Mouse (Mus musculus): ENCODE measurements around the gene Kdm4a. TPM values are rescaled to one million over a fixed set of nuclear protein-coding genes. Genes with fewer than 3 reads are reported as not detected.

The Kdm4a gene
- total RNA-seq, 2 experiments from 2014 or later: 21.4 to 26.2 TPM

DNA sequence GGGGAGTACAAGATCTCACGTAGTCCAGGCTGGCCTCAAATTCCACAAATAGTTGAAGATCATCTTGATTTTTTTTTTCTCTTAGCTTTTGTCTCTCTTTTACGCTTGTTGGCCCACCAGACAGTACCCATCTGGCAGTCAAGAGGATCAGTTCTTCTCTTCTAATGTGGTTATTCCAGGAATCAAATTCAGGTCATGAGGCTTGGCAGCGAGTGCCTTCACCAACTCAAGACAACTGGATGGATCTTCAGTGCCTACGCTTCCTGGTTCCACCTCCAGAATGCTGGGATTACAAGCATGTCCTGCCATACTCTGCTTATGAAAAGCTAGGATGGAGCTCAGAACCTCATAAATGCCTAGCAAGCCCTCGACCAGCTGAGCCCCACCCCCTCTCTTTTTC, 48.5 kb downstream of the Kdm4a start:
- intact Hi-C loops (cut with DNase I; ENCODE audit: low total_unique reads): no loop called here
- no peak for DNase-seq

DNA sequence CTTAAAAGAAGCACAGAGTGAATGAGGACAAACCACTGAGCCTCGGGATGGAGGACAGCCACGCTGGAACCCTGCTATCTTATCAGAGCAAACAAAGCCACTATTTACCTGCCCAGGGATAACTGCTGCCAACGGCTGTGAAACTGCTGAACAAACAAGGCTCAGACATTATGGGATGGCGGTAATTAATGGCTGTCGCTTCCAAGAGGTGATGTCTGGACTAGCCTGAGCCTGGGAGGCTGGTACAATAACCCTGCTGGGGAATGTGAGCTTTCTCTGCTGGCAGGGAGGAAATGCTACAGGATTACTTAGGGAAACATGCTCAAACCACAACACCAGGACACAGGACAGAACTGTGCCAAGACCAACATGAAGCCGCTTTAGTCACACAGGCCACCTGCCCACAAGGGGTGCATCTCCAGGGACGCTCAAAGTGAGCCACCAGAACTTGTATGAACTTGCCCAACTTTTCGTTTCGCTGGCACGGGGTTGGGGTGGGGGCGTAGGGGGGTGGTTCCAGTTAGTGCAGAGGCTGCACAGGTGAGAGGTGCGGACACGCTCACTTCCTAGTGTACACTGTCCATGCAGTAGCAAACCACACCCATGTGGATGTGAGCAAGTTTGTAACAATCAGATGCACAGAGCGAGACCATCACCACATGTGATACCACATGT, 56.7 kb downstream of the Kdm4a start:
- no peak for DNase-seq
- intact Hi-C loops (cut with DNase I; ENCODE audit: low total_unique reads): no loop called here

DNA sequence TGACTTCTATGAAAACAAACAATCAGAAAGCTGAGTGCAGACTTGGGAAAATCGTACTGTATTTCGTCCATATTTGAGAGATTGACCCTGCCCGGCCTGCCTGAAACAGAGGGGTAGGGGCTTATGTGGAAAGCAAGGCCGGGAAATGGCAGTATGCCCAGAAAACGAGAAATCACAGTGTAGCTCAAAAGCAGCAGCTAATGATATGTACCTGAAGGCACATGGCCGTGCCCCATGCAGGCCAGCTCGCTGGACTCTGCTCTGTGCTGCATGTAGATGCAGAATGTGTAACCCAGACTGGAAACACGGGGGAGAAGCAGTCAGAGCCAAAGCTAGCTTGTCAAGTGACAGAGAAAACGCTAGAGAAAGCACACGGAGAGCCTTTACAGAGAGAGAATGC, 57.8 kb downstream of the Kdm4a start:
- intact Hi-C loops (cut with DNase I; ENCODE audit: low total_unique reads): no loop called here
- no peak for DNase-seq

DNA sequence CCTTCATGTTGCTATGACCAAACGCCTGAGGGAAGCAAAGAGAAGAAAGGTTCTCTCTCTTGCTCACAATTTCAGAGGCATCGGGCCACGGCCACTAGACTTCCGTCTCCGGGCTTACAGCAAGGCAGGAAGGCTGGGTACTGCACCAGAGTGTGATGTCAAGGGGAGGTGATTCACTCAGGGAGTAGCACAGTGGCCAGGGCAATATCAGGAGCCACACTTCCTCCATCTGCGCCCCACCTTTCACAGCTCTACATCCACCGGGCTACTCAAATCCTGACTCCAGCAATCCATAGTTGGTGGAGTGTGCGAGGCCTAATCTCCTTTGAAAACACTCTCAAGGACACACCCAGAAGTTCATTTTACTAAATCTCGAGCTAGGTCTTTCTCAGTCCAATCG, 62.3 kb downstream of the Kdm4a start:
- intact Hi-C loops (cut with DNase I; ENCODE audit: low total_unique reads): no loop called here
- no peak for DNase-seq

DNA sequence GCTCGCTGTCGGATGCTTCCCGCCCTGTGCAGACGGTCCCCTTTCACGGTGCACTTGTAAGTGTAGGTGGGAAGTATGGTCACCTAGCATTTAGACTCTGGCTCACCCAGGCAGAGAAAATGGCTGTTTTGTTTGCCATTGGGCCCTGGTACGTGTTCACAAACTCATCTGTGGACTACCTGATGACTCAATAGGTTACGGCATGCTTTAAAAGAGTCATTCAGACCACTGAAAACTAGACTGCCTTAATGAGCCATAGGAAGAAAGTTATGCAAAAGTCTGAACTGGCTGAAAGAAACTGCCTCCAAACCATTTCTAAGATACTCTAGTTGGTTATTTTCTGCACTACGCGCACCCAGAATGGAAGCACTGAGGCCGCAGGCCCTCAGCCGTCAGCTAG, 63.7 kb downstream of the Kdm4a start:
- no peak for DNase-seq
- intact Hi-C loops (cut with DNase I; ENCODE audit: low total_unique reads): no loop called here

DNA sequence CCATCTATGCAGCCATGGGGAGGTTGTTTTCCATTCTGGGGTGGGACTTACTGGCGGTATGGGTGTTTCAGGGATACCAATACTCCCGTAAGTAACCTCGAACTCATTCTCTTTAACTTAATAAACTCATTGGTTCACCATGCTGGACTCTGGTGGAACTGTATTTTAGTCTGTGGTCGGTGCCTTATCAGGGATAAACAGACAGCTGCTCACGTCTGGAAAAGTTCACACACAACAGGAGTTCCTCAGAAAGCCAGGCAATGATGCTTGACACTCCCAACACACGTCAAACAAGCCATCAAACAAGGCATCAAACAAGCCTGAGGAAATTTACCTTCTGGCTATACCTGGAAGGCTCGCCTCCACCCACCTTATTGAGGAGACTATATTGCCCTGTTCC, 64.7 kb downstream of the Kdm4a start:
- intact Hi-C loops (cut with DNase I; ENCODE audit: low total_unique reads): no loop called here
- DNase-seq: no peak

DNA sequence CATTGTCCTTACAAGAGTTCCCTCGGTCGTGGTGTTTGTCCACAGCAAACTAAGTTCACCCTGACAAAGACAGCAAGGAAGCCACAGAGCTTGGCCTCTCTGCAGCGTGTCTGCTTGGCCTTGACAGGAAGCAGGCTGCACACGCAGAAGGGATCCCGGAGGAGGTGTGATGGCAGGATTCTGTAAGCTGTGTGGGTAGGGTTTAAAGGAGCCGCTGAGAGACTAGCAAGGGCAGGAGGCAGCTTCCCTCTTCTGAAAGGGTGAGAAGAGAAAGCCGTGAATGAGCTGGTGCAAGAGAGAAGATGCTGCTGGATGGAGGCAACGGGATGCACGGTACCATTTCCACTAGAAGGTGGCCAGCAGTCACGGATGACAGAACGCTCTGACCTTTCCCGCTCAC, 67.2 kb downstream of the Kdm4a start:
- intact Hi-C loops (cut with DNase I; ENCODE audit: low total_unique reads): no loop called here
- no peak for DNase-seq

DNA sequence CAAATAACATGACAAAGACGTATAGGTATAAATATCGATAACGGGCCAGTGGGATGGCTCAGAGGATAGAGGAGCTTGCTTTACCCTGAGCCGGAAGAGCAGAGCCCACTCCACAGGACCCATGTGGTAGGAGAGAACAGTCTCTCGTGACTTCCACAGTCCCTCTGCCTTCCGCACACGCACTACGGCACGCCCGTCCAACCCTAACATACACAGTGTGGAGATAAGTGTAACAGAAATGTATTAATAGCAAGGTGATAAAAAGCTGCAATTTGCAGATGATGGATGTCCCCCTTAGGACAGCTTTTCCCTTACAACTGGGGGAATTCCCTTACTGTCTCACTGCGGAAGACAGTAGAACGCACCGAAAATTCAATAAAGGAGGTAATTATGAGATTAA, 70.2 kb downstream of the Kdm4a start:
- no peak for DNase-seq
- intact Hi-C loops (cut with DNase I; ENCODE audit: low total_unique reads): no loop called here

DNA sequence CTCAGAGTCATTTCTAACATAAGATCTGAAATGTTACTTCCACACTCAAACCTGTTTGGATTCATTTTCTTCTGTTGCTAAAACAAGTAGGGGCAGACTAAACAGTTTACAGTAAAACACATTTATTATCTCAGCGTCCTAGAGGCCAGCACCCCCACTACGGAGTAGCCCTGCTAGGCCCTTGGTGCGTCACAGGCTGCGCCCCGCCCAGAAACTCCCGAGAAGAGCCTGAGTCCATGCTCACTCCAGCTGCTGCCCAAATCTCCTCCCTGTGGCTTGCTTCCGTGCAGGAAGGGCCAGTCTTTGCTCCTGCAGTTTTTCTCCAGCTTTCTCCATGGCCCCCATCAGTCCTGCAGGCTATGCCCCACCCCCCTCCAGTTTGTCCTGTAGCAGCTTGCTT, 71.1 kb downstream of the Kdm4a start:
- DNase-seq: peak; percentile 49
- intact Hi-C loops (cut with DNase I; ENCODE audit: low total_unique reads): no loop called here

DNA sequence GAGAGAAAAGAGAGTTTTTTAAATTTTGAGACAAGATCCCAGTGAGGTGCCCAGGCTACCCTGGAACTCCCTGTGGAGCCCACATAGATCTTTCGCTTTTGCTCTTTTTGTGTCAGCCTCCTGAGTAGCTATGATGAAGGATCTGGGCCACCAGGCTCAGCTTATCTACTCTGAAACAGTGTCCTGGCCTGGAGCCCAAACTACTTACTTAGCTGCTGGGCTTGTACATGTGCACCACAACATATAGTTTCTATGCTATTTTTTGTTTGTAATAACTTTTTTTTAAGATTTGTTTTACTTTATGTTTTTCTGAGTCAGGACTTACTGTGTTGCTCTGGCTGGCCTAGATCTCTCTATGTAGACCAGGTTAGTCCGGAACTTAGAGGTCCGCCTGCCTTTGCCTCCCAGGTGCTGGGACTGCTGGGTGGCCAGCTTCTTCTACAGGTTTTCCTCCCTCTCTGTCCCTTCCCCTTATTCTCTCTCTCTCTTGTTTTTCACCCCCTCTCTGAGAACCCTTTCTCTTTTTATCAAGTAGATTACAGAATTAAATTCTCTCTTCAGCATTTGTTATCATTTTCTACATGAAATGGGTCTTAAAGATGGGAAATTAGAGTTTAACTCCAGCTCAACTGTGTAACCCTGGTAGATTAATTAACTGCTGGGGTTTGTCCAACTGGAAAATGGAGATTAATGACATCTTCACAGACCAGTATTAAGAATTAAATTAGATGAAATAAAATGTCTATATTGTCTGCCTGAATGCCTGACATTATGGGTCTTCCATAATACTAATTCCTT, 74.4 kb downstream of the Kdm4a start:
- no peak for DNase-seq
- intact Hi-C loops (cut with DNase I; ENCODE audit: low total_unique reads): no loop called here

DNA sequence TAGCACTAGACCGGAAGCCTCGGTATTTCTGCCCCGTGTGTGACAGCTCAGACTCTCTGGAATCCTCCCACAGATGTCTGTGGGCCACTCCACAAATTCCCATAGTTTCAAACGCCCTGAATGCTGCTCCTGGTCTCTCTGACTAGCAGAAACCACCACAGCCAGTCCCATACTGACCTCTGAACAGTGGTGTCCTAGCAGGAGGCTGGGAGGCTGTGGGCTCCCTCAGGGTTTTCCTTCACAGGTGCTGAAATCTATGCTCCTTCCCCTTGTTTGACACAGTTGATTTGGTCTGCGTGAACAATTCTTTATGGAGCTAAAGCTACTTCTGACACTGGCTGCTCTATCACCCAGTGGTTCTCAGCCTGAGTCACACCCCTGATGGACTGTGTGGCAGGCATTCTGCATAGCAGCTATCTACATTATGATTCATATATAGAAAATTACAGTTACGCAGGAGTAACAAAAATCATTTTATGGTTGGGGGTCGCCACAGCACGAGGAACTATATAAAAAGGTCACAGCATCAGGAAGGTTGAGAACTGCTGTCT, 76.5 kb downstream of the Kdm4a start:
- intact Hi-C loops (cut with DNase I; ENCODE audit: low total_unique reads): no loop called here

DNA sequence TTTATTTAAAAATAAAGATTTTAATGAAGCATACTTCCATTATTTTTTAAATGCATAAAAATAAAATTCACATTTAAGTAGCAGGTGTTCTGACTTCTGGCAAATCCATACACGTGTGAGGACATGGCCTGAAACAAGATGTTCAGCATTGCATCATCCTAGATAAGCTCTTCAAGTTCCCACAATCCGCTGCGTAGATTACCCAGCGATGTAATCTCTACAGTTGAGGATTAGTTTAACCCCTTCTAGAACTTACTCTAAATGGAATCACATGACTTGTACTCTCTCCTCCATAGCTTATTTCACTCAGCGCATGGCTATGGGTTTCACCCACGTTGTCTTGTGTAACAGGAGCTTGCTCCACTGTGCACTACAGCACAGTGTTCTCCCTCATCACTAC, 78.3 kb downstream of the Kdm4a start:
- intact Hi-C loops (cut with DNase I; ENCODE audit: low total_unique reads): no loop called here
- DNase-seq: no peak

More for the DNA sequence above, 76.5 kb downstream of the Kdm4a start:
- no peak for DNase-seq

DNA sequence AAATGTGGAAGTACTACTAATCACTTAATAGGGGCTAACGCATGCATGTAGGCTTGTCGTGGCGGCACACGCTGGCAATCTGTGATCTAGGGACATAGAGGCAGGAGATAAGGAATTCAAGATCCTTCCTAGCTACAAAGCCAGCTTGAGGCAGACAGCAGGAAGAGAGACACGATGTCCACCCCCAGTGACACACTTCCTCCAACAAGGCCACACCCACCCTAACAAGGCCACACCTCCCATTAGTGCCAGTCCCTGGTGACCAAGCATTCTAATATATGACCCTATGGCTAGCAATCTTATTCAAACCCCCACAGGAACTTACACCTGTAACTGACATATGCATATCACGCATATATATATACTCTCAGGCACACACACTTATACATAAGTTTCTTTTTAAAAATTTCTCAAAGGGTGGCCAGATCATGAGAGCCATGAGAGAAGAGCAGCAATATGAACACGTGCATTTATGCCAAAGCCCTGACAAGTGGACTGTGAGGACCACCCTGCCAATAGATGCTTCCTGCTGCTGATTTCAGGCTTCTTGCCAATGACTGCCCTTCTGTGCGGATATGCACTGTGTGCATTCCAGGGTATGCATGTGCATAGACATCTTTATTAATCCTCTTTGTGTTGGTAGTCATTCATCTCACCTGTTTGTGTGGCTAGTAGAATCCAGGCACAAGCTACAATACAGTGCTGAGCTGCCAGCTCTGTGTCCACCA, 80.0 kb downstream of the Kdm4a start:
- no peak for DNase-seq

DNA sequence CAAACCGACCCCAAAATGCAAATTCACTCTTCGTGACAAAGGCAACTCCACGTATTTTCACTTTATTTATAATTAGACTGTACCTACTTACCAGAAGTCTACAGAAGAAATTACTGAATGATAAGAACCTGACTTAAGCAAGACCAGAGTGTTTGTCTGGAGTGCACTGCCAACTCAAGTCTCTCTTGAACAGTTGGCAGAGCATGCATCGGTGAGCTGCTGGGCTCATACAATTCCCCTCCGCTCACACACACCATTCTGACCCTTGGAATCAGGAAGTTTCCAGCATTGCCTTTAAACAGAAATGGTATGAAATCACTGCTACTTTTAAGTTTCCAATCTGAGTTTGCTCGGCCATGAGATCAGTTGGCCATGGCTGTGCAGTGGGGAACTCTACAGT, 81.3 kb downstream of the Kdm4a start:
- DNase-seq: no peak
- intact Hi-C loops (cut with DNase I; ENCODE audit: low total_unique reads): no loop called here

More for the DNA sequence above, 80.0 kb downstream of the Kdm4a start:
- intact Hi-C loops (cut with DNase I; ENCODE audit: low total_unique reads): no loop called here

DNA sequence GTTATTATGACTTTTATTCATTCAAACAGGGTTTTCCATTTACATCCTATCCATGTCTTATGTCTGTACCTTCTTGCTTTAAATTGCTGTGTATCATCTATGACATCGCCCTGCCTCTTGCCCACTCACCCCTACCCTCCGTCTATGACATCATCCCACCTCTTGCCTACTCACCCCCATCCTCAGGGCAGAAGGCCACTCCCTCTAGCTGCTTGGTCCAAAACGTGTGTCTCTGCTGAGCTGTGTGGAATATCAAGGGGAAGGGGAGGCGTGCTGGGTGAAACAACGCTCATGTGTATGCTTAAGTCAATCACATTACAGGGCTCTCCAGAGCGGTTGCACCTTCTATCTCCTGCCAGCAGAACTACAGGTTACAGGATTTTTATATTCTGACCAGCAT, 83.8 kb downstream of the Kdm4a start:
- DNase-seq: no peak
- intact Hi-C loops (cut with DNase I; ENCODE audit: low total_unique reads): no loop called here

DNA sequence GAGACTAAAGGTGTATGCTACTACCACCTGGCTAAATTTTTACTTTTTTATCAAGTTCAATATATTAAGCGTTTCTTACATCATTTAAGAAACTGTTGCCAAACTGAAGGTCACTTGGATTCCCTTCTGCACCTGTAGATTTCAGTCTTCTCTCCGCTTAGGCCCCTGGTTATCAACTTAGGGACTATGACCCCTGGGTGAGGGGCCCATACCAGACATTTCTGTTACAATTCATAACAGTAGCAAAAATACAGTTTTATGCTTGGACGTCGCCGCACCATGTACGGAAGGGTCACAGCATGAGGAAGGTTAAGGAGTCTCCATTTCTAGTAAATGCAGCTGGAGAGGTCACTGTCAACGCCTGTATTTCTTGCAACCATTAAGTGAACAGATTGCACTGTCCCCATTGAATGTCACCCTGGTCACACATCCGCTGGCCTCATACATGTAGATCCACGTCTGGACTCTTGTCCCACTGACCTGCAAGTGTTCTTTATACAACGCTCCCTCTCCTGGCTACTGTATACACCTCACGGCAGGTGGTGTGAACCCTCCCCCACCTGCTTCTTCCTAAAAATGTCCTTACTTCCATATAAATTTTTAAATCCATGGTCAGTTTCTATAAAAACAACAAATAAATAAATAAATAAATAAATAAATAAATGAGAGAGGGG, 86.9 kb downstream of the Kdm4a start:
- intact Hi-C loops (cut with DNase I; ENCODE audit: low total_unique reads): loop anchor here (5.0 kb wide), 1 partner anchor 34 kb away; no protein-coding TSS in a partner anchor
- DNase-seq: no peak

DNA sequence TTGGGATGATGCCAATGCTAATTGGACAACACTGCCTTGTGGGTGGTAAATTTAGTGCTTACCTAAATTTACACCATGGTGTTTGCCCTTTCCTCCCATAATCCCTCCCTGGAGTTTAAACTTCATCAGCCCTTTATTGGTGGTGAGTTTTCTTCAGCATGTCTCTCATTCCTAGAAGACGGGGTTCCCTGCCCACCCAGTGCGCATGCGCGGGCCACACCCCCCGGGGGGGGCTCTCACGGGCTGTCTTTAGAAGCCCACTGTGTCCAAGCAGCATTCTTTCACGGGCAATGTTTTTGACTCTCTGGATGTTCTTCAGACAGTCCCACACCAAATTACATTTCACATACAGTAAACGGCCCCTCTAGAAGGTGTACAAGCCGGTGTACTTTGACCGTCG, 89.4 kb downstream of the Kdm4a start:
- no peak for DNase-seq
- intact Hi-C loops (cut with DNase I; ENCODE audit: low total_unique reads): loop anchor here (5.0 kb wide), 1 partner anchor 37 kb away; no protein-coding TSS in a partner anchor

DNA sequence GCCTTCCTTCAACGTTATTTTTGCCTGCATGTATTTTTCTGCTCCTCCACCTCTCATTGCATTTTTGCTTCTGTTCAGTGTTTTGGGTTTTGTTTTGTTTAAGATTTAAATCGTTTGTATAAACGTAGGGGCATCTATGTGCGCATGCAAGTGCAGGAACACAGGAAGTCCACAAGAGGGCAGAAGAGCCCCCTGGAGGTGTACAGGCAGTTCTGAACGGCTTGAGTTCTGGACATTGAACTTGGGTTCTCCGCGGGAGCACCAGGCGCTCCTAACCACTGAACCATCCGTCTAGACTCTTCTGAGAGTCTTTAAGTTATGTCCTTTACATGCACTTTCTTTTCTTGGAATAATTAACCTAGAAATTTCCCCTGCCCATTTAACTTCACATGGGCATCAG, 89.9 kb downstream of the Kdm4a start:
- intact Hi-C loops (cut with DNase I; ENCODE audit: low total_unique reads): loop anchor here (5.0 kb wide), 1 partner anchor 37 kb away; no protein-coding TSS in a partner anchor
- DNase-seq: peak; percentile 42

DNA sequence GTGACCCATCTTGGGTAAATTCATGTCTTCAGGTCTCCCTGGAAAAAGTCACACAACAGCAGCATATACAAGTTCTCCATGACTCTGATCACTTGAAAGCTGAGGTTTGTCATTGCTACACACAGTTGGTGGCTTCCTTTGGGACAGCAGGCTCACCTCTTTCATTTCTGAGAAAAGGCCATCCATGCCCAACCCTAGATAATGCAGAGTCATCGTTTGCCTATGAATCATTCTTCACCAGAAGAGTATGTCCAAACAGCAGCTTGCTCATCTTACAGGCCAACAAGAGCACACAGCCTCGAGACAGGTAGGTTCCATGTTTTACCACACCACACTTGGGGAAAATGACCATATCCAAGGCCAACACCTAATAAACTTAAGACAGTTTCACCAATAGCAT, 91.1 kb downstream of the Kdm4a start:
- intact Hi-C loops (cut with DNase I; ENCODE audit: low total_unique reads): no loop called here
- no peak for DNase-seq
